8 mouse cellular contexts compared by ENCODE assay signal in genomic region chr12:119237241-119237920, GRCm38 (mm10). TPM values are rescaled to one million over a fixed set of nuclear protein-coding genes. Genes with fewer than 3 reads are reported as not detected.
A peak's percentile ranks its signal among the peaks of the same experiment; 100 is the strongest.
DNase-seq lines count a peak whose midpoint lies in the region; ATAC-seq and TF ChIP-seq lines count a peak whose summit lies in the region.

No protein-coding gene starts in this region.

- intact Hi-C loops in left cerebral cortex, adult 2 months (cut with DNase I): loop anchor here (10.0 kb wide), 1 partner anchor 213 kb away; no protein-coding TSS in a partner anchor

- under 1% methylated on average over 13 of the region's 13 CpGs for WGBS in embryonic facial prominence, embryonic 10.5 days
- 4% methylated on average over 13 of the region's 13 CpGs for WGBS in heart, embryonic 16.5 days
- 4% methylated on average over 13 of the region's 13 CpGs for WGBS in liver, embryonic 13.5 days (ENCODE audit: insufficient replicate concordance)

- peak overlapping the region; percentile 81 for H3K9ac ChIP-seq in heart, embryonic 16.5 days (ENCODE audit: low read length)
- H3K9ac ChIP-seq in liver, embryonic 13.5 days: no peak overlapping the region

- H3K27me3 ChIP-seq in embryonic facial prominence, embryonic 10.5 days (replicated peaks; ENCODE audit: low read depth, poor library complexity, severe bottlenecking): no peaks in the 10 kb centered on the region
- H3K27me3 ChIP-seq in heart, embryonic 16.5 days (ENCODE audit: control insufficient read depth, insufficient read depth, low read length): 0 out of 2 replicates have a peak, but pooled peaks cover 4% of the 10 kb centered on the region
- peaks cover 33% of the 10 kb centered on the region for H3K27me3 ChIP-seq in liver, embryonic 13.5 days

- H3K9me3 ChIP-seq in embryonic facial prominence, embryonic 10.5 days: no peaks in the 10 kb centered on the region
- H3K9me3 ChIP-seq in heart, embryonic 16.5 days (replicated peaks; ENCODE audit: control insufficient read depth, low read length): no peaks in the 10 kb centered on the region
- H3K9me3 ChIP-seq in liver, embryonic 13.5 days (replicated peaks): no peaks in the 10 kb centered on the region

- peaks cover 55% of the 10 kb centered on the region for H3K4me1 ChIP-seq in embryonic facial prominence, embryonic 10.5 days
- H3K4me1 ChIP-seq in heart, embryonic 16.5 days (ENCODE audit: control insufficient read depth, insufficient read depth, low read length): no peaks in the 10 kb centered on the region
- no peaks in the 10 kb centered on the region; the same call in 1 of the 2 replicates for H3K4me1 ChIP-seq in liver, embryonic 13.5 days (replicated peaks)

- peak overlapping the region; percentile 99 for H3K4me2 ChIP-seq in heart, embryonic 16.5 days (ENCODE audit: low read depth, low read length)
- peak overlapping the region; percentile 64 for H3K4me2 ChIP-seq in liver, embryonic 13.5 days

- H3K4me3 ChIP-seq in left cerebral cortex, adult 2 months: peak overlapping the region; percentile 73
- peak overlapping the region; percentile 71 for H3K4me3 ChIP-seq in embryonic facial prominence, embryonic 10.5 days
- peak overlapping the region; percentile 75 for H3K4me3 ChIP-seq in heart, embryonic 16.5 days (ENCODE audit: low read length)
- H3K4me3 ChIP-seq in liver, embryonic 13.5 days (replicated peaks): peak overlapping the region; percentile 42

- no peak for DNase-seq in left cerebral cortex, adult 2 months (ENCODE audit: extremely low spot score in 1 of 2, low spot score in 2 of 2)
- no peak for DNase-seq in left cerebral cortex, adult 9 months (ENCODE audit: low spot score in 2 of 2)
- no peak for DNase-seq in embryonic facial prominence, embryonic 10.5 days (ENCODE audit: low spot score)
- DNase-seq in liver, embryonic 13.5 days: no peak
- DNase-seq in testis, postnatal 14 days (ENCODE audit: low spot score): peak; percentile 11
- DNase-seq in urinary bladder, postnatal 10 days (ENCODE audit: low spot score): no peak
- DNase-seq in thymus, postnatal 0 days (ENCODE audit: low spot score): no peak

- 0 out of 2 replicates have a peak, but pooled peaks have one; percentile 6 for ATAC-seq in heart, embryonic 16.5 days (replicated peaks; ENCODE audit: extremely low read depth, insufficient read depth, low FRiP score)
- no peak for ATAC-seq in liver, embryonic 13.5 days (ENCODE audit: low read depth)

- H3K36me3 ChIP-seq in embryonic facial prominence, embryonic 10.5 days (replicated peaks): no peaks in the 10 kb centered on the region
- H3K36me3 ChIP-seq in heart, embryonic 16.5 days (ENCODE audit: control insufficient read depth, insufficient read depth): no peaks in the 10 kb centered on the region
- no peaks in the 10 kb centered on the region for H3K36me3 ChIP-seq in liver, embryonic 13.5 days

- no peak for TF ChIP-seq CTCF in left cerebral cortex, adult 2 months (IDR thresholded peaks at IDR 0.05)

- peak overlapping the region; percentile 96 for H3K27ac ChIP-seq in left cerebral cortex, adult 2 months
- H3K27ac ChIP-seq in embryonic facial prominence, embryonic 10.5 days (replicated peaks): peak overlapping the region; percentile 98
- H3K27ac ChIP-seq in heart, embryonic 16.5 days (ENCODE audit: low read length): peak overlapping the region; percentile 87
- H3K27ac ChIP-seq in liver, embryonic 13.5 days: no peak overlapping the region

RNA-seq across cellular contexts. Expression of gene Itgb8, which starts 1.2 kb away (rescaled TPM):
- total RNA-seq in left cerebral cortex, adult 2 months (2021): 10 to 100 TPM; 38.8 to 39.2 TPM
- 6.5 and 9.8 TPM in 2 replicates for polyA plus RNA-seq in embryonic facial prominence, embryonic 10.5 days (2016; fragmentation: Nextera tagmentation; extraction: Ambion mirVana)
- 2.0 and 2.6 TPM in 2 replicates for polyA plus RNA-seq in heart, embryonic 16.5 days (2015; fragmentation: Nextera tagmentation; extraction: Ambion mirVana)
- polyA plus RNA-seq in liver, embryonic 13.5 days (2015; fragmentation: Nextera tagmentation; extraction: Ambion mirVana): 0.12 and 0.14 TPM in 2 replicates
- polyA plus RNA-seq in thymus, postnatal 0 days (2015; fragmentation: Nextera tagmentation; extraction: Ambion mirVana): 0.38 and 0.49 TPM in 2 replicates
